Mouse (Mus musculus) myocyte (in vitro differentiated cells): ENCODE measurements at regions not wholly inside any gene's neighbourhood (a gene's known extent, or its start where the extent isn't known, plus 50 kb on each side); places are given as distances from the start of the nearest gene placed in this dataset.

Source experiments
- H3K27me3 ChIP-seq: one replicate; pipeline ENCODE4 v1.6.1; 2011; ENCODE audit not compliant: control insufficient read depth, insufficient read depth, insufficient read length
- H3K36me3 ChIP-seq: one replicate; pipeline ENCODE4 v1.6.1; 2011; ENCODE audit not compliant: control insufficient read depth, insufficient read depth
- H3K4me2 ChIP-seq: one replicate; pipeline ENCODE4 v1.6.1; 2011; ENCODE audit warnings: low read depth, control low read depth
- H3K4me3 ChIP-seq: one replicate; pipeline ENCODE4 v1.5.1; 2011; ENCODE audit warnings: mild to moderate bottlenecking, control low read depth, moderate library complexity
- H3K79me2 ChIP-seq: one replicate; pipeline ENCODE4 v1.6.1; 2011; ENCODE audit not compliant: control insufficient read depth, insufficient read depth
- H3ac ChIP-seq: one replicate; pipeline ENCODE4 v1.6.1; 2011; ENCODE audit not compliant: control insufficient read depth, insufficient read length
- CEBPB ChIP-seq: IDR thresholded peaks from 2 replicates; pipeline ENCODE4 v1.6.1; 2011; ENCODE audit warnings: mild to moderate bottlenecking, moderate library complexity; ENCODE audit not compliant: poor library complexity, insufficient read depth, severe bottlenecking
- E2F4 ChIP-seq: IDR thresholded peaks from one replicate; pipeline ENCODE4 v1.6.1; 2011; ENCODE audit warnings: mild to moderate bottlenecking, control low read depth, moderate library complexity; ENCODE audit not compliant: insufficient read depth
- MAX ChIP-seq: IDR thresholded peaks from one replicate; pipeline ENCODE4 v1.6.1; 2011; ENCODE audit warnings: low read depth, mild to moderate bottlenecking, control low read depth
- MYOD1 ChIP-seq, 3 experiments: IDR thresholded peaks; one replicate each; pipeline ENCODE4 v1.6.1; 2011; ENCODE audit warnings: control low read depth in 2 of 3, low read depth in 2 of 3, mild to moderate bottlenecking in 2 of 3, moderate library complexity in 1 of 3; ENCODE audit not compliant: insufficient read length in 2 of 3, control insufficient read depth in 1 of 3
- MYOG ChIP-seq, 3 experiments: IDR thresholded peaks; one replicate each; pipeline ENCODE4 v1.6.1; 2011; ENCODE audit warnings: control low read depth in 2 of 3, low read depth in 2 of 3, mild to moderate bottlenecking in 2 of 3; ENCODE audit not compliant: insufficient read length in 2 of 3, control insufficient read depth in 1 of 3, insufficient read depth in 1 of 3
- POLR2A ChIP-seq: IDR thresholded peaks from one replicate; pipeline ENCODE4 v1.6.1; 2011; ENCODE audit warnings: low read depth, mild to moderate bottlenecking, control low read depth, moderate library complexity; ENCODE audit not compliant: insufficient read length
- POLR2AphosphoS2 ChIP-seq: IDR thresholded peaks from one replicate; pipeline ENCODE4 v1.6.1; 2011; ENCODE audit warnings: low read depth, control low read depth; ENCODE audit not compliant: insufficient read length
- REST ChIP-seq: IDR thresholded peaks from one replicate; pipeline ENCODE4 v1.6.1; 2011; ENCODE audit warnings: mild to moderate bottlenecking, control low read depth, moderate library complexity; ENCODE audit not compliant: insufficient read depth, insufficient read length
- SRF ChIP-seq: IDR thresholded peaks from one replicate; pipeline ENCODE4 v1.6.1; 2011; ENCODE audit warnings: low read depth; ENCODE audit not compliant: control insufficient read depth, insufficient read length
- TCF12 ChIP-seq: IDR thresholded peaks from one replicate; pipeline ENCODE4 v1.6.1; 2011; ENCODE audit warnings: mild to moderate bottlenecking, control low read depth; ENCODE audit not compliant: poor library complexity, insufficient read depth, severe bottlenecking
- TCF3 ChIP-seq: IDR thresholded peaks from one replicate; pipeline ENCODE4 v1.6.1; 2011; ENCODE audit warnings: low read depth, control low read depth; ENCODE audit not compliant: insufficient read length
- USF1 ChIP-seq: IDR thresholded peaks from one replicate; pipeline ENCODE4 v1.6.1; 2011; ENCODE audit warnings: low read depth, mild to moderate bottlenecking, control low read depth, moderate library complexity

GRCm38 (mm10) chrX:99220674-99221455 is 84.9 kb downstream of the Efnb1 start:
- TF ChIP-seq POLR2AphosphoS2 (no peak), SRF (no peak), CEBPB (no peak), REST (no peak), TCF12 (no peak), USF1 (no peak), MAX (no peak), MYOG (IDR thresholded peaks at IDR 0.05; ENCODE audit: control insufficient read depth in 1 of 3, insufficient read depth in 1 of 3, insufficient read length in 2 of 3, low read depth in 2 of 3) (no peak), MYOD1 (IDR thresholded peaks at IDR 0.05; ENCODE audit: control insufficient read depth in 1 of 3, insufficient read length in 2 of 3, low read depth in 2 of 3) (no peak), E2F4 (no peak), TCF3 (no peak), POLR2A (no peak)
- H3K36me3 ChIP-seq: no peaks in the 10 kb centered on the region
- no peaks in the 10 kb centered on the region for H3K27me3 ChIP-seq
- no peak overlapping the region for H3K4me2 ChIP-seq
- no peak overlapping the region for H3ac ChIP-seq
- H3K4me3 ChIP-seq: no peak overlapping the region
- no peaks in the 10 kb centered on the region for H3K79me2 ChIP-seq

DNA sequence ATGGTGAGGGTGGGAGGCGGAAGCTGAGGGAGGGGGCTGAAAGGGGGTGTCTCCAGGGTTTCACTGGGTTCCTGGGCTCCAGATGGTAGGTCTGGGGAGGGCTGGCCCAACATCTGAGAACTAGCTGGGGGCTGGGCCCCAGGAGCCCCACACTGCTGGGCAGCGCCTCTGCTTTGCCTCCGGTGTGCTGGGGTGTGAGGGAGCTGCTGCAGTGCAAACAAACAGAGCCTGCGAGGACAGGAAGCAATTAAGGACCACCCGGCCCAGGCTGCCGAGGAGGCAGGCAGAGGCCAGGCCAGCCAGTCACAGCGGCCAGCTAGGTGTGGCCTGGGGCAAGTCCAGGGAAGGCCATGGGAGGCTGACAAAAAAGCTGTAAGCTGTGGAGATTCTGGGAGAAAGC is 82.3 kb downstream of the Efnb1 start:
- H3K79me2 ChIP-seq: no peaks in the 10 kb centered on the region
- H3K4me2 ChIP-seq: no peak overlapping the region
- TF ChIP-seq POLR2AphosphoS2: no peak
- no peak for TF ChIP-seq REST
- no peak for TF ChIP-seq SRF
- no peak for TF ChIP-seq POLR2A
- TF ChIP-seq MYOD1 (IDR thresholded peaks at IDR 0.05; ENCODE audit: control insufficient read depth in 1 of 3, insufficient read length in 2 of 3, low read depth in 2 of 3): no peak
- TF ChIP-seq USF1: no peak
- no peak for TF ChIP-seq MAX
- TF ChIP-seq MYOG (IDR thresholded peaks at IDR 0.05; ENCODE audit: control insufficient read depth in 1 of 3, insufficient read depth in 1 of 3, insufficient read length in 2 of 3, low read depth in 2 of 3): no peak
- TF ChIP-seq E2F4: no peak
- TF ChIP-seq CEBPB: no peak
- no peak overlapping the region for H3ac ChIP-seq
- no peaks in the 10 kb centered on the region for H3K36me3 ChIP-seq
- no peak overlapping the region for H3K4me3 ChIP-seq
- no peaks in the 10 kb centered on the region for H3K27me3 ChIP-seq

DNA sequence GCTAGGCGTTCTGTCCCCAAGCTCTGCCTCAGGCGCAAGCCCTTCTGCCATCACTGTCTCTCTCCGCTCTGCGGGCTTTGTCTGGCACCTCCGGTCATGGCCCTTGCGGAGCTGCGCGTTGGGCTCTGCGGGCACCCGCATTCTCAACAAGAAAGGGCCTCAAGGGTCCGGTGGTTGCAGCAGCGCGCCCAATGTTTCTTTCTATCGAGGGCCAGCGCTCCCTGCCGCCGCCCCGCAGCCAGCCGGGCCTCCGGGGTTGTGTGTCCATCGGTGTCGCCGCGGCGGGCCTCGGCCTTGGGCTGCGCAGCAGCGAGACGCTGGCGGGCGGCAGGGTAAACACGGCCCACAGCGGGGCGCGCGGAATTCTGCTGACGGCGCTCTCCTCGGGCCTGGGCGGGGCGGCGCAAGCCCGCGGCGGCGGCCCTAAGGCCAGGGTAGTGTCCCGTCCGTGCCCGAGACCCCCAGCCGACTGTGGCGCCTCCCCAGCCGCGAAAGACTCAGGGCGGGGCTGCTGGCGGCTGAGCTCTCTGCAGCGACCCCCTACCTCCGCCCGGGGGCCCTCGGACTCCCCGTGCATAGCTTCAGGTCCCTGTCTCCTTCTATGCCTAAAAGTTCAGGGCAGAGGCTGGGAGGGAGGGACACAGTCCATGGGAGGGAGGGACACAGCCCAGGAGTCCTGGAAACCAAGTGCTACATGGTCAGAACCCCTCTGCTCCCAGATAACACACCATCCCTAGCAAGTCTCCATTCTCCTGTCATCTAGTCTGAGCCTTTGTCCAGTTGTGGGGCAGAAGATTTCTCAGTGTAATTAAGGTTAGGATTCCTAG is 80.9 kb downstream of the Efnb1 start:
- H3K4me3 ChIP-seq: no peak overlapping the region
- no peaks in the 10 kb centered on the region for H3K27me3 ChIP-seq
- no peaks in the 10 kb centered on the region for H3K79me2 ChIP-seq
- no peak overlapping the region for H3ac ChIP-seq
- H3K4me2 ChIP-seq: peak overlapping the region; percentile 45
- peak; percentile 37 for TF ChIP-seq POLR2A
- TF ChIP-seq TCF3: no peak
- TF ChIP-seq MAX: no peak
- no peak for TF ChIP-seq USF1
- no peaks in the 10 kb centered on the region for H3K36me3 ChIP-seq

GRCm38 (mm10) chrX:99215931-99216330 is 80.0 kb downstream of the Efnb1 start:
- Histone ChIP-seq H3K36me3 (no peaks in the 10 kb centered on the region), H3K27me3 (no peaks in the 10 kb centered on the region), H3K4me2 (no peak overlapping the region), H3K79me2 (no peaks in the 10 kb centered on the region), H3ac (no peak overlapping the region), H3K4me3 (no peak overlapping the region)
- TF ChIP-seq MYOD1 (IDR thresholded peaks at IDR 0.05; ENCODE audit: control insufficient read depth in 1 of 3, insufficient read length in 2 of 3, low read depth in 2 of 3) (no peak), CEBPB (no peak), TCF12 (no peak)

- H3K27me3 ChIP-seq: no peaks in the 10 kb centered on the region
- H3ac ChIP-seq: no peak overlapping the region
- no peaks in the 10 kb centered on the region for H3K79me2 ChIP-seq
- no peak overlapping the region for H3K4me3 ChIP-seq
- H3K36me3 ChIP-seq: no peaks in the 10 kb centered on the region
- no peak for TF ChIP-seq CEBPB
- no peak for TF ChIP-seq TCF12
- TF ChIP-seq MAX: no peak
- no peak for TF ChIP-seq POLR2A
- TF ChIP-seq SRF: no peak
- TF ChIP-seq POLR2AphosphoS2: no peak
- TF ChIP-seq MYOG (IDR thresholded peaks at IDR 0.05; ENCODE audit: control insufficient read depth in 1 of 3, insufficient read depth in 1 of 3, insufficient read length in 2 of 3, low read depth in 2 of 3): no peak
- no peak for TF ChIP-seq E2F4
- no peak for TF ChIP-seq REST
- no peak for TF ChIP-seq MYOD1 (IDR thresholded peaks at IDR 0.05; ENCODE audit: control insufficient read depth in 1 of 3, insufficient read length in 2 of 3, low read depth in 2 of 3)
- no peak for TF ChIP-seq USF1
- no peak for TF ChIP-seq TCF3
- no peak overlapping the region for H3K4me2 ChIP-seq
These were observed 79.2 kb downstream of the Efnb1 start for GRCm38 (mm10) chrX:99215111-99215510.
